Mouse (Mus musculus) lung, postnatal 4 days (tissue): ENCODE results near the gene Fam83e.

ENCODE experiments used
- DNase-seq, 2 experiments: peaks; one replicate each; pipeline ENCODE4 v3.0.0; 2021

The Fam83e gene

DNA sequence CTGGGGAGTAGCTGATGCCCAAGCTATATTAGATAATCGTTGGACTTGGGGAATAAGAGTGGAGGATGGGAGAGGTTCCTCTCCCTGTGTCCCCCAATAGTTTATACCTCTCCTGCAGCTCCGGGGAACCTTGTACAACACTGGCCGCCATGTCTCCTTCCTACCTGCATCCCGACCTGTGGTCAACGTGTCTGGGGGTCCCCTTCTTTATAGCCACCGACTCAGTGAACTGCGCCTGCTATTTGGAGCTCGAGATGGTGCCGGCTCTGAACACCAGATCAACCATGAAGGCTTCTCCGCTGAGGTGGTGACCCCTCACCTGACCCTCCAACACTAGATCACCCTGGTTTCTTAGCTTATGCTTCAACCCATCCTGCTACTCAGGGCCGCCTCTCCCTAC is 18.7 kb upstream of the Fam83e start:
- DNase-seq: no peak

DNA sequence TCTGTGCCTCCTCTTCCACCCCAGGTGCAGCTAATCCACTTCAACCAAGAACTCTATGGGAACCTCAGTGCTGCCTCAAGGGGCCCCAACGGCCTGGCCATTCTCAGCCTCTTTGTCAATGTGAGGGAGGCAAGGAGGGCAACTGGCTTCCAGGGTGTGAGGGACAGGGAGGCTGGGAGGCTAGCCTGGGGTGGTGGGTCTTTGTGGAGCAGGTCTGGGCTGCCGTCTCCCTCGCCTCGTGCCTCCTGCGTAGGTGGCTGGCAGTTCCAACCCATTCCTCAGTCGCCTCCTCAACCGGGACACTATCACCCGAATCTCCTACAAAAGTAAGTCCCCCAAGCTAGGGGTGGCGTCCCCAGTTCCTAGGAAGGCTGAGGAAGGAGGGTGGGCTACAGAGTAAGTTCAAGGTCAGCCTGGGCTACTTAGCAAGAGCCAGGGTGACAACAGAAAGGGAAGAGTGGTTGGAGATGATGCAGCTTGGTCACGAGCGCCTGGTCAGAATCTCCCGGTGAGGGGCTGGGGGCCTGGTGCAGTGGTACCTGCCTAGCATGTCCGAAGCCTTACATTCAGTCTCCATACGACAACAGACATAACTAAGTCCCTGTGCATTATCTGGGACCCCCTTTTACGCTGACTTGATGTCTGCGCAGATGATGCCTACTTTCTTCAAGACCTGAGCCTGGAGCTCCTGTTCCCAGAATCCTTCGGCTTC is 18.0 kb upstream of the Fam83e start:
- DNase-seq: peak; percentile 3 to 25

DNA sequence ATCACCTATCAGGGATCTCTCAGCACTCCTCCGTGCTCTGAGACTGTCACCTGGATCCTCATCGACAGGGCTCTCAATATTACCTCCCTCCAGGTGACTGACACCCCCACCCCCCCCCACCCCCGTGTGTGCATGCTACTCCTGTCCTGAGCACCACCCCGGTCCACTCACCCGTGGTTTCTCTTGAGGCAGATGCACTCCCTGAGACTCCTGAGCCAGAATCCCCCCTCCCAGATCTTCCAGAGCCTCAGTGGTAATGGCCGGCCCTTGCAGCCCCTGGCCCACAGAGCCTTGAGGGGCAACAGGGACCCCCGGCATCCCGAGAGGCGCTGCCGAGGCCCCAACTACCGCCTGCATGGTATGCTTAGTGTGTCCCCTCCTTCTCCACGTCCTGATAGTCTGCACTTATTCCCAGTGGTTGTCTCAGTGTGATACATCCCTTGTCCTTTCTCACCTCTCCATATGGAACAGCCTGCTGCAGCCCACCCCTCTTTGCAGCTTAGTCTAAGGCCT is 17.4 kb upstream of the Fam83e start:
- DNase-seq: peak in 1 of 2 experiments; percentile 12

DNA sequence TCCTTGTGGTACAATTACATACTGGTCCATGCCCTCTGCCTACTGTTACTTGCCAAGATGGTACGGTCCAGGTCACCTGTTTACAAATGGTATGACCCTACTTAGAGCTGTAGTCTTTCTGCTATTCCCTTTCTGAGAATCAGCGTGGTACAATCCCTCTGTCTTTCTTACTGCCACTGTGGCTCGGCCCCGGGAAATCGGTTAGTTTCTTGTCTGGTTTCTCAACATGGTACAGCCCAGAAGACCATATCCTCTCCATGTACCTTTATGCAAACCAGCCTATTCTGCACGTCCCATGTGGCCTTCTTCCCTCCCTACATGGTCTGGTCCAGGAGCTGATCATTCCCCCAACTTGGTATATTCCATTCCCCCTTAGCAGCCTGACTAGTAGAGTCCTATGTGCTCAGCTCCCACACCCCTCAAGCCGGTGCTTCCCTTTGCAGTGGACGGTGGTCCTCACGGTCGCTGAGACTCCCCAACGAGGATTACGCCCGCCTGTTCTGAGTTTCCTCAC is 16.9 kb upstream of the Fam83e start:
- DNase-seq: peak; percentile 71 to 72

DNA sequence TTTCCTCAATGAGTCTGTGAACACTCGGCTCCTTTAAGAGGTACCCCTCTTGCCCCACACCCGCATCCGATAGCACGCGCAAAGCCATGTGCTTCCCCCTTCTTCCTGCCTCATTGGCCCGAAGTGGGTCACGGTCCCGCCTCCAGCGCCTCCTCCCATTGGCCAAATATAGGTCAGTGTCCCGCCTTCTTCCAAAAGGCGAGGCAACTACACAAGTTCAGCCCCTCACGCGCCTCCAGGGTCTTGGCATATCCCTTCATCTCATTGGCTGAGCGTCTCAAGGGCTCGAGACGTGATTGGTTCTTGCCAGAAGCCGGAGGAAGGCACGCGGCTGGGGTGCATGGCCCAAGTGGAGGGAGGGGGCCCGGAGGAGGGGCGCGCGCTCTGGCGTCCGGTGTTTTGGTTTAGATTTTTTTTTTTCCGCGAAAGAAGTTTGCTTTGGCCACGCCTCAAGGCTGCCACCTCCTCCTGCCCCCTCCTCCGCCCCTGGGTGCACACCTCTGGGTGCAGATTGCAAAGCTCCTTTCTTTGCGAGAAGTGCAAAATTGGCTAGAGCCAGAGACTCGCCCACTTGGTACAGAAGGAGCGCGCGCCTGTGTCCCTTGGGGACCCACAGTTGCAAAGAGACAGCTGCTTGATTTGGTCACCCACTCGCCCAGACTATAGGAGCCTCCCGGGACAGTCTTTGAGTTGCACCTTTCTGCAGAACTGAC is 16.1 kb upstream of the Fam83e start, which contains the start of gene Dbp:
Gene Dbp (plus strand): TSS at position 359 of the 713 bp plus-strand sequence.
- peak; percentile 99 to 100 for DNase-seq

DNA sequence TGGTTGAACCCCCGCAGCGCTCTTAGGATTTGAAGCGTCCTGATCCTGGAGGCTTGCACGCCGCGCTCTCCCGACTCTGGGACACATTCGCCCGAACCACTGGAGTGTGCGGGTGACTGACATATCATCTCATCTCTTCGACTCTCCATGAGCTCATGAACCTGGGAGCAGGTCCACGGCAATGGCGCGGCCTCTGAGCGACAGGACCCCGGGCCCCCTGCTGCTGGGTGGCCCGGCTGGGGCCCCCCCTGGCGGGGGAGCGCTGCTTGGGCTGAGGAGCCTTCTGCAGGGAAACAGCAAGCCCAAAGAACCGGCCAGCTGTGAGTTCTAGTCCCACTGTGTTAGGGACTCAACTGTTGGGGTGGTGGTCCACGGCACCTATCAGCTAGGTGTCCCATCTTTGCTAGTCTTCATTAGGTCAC is 15.6 kb upstream of the Fam83e start:
- peak in 1 of 2 experiments; percentile 55 for DNase-seq

DNA sequence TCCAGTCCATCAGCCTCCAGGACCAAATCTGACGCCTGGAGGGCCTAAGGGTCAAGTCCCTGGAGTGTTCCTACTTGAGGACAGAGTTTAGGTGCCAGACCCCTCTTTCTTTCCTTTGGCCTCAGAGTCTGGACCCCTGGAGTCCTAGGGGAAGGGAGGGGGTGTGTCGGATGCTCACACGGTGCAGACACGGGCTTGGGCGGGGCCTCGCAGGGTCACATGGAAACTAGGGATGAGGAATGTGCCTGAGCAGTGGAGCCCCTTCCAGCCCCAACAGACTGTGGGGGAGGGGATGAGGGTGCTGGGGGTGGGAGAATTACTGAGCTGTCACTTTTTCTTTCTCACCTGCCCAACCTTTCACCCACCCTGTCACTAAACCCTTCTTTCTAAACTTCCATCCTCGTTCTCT is 15.1 kb upstream of the Fam83e start:
- DNase-seq: peak; percentile 73 to 81

DNA sequence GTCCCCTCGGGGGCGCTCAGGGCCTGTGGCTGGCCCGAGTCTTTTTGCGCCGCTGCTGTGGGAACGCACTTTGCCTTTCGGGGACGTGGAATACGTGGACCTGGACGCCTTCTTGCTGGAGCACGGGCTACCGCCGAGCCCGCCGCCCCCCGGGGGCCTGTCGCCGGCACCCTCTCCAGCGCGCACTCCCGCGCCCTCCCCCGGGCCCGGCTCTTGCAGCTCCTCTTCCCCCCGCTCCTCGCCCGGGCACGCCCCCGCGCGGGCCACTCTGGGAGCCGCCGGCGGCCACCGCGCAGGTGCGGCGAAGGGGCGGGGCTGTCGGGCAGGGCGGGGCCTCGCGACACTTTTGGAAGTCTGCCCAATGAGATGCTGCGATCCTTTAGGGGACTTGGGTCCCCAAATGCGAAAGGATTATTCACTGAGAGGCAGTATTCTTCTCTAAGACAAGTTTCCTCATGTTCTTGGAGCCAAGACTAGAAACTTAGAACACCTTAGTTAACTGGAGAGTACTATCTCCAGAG is 14.2 kb upstream of the Fam83e start:
- peak; percentile 89 to 93 for DNase-seq

DNA sequence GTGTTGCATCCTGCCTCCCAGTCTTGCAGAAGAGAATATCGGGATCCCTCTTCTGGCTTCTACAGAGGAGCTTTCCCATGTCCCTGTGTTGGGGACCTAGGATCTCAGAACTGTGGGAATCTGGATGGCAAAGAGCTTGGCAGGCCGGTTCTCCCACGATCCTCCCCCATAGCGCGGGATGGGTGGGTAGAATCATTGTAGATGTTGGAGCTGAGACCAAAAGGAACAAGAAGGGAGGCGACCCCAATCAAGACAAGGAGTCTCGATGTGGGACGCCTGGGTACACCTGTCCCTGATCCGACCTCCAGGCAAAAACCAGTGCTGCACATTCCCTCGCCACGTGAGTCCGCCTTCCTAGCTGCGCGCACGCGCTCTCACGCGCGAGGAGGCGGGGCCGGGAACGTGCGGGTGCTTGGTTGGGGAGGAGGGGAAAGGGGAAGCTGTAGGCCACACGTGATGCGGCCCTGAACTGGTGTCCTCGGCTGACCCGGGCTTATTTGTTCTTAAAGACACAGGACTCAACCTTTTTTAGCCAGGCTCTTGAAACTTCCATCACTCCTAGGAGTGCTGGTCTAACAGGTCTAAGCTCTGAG is 13.5 kb upstream of the Fam83e start:
- peak; percentile 96 for DNase-seq

DNA sequence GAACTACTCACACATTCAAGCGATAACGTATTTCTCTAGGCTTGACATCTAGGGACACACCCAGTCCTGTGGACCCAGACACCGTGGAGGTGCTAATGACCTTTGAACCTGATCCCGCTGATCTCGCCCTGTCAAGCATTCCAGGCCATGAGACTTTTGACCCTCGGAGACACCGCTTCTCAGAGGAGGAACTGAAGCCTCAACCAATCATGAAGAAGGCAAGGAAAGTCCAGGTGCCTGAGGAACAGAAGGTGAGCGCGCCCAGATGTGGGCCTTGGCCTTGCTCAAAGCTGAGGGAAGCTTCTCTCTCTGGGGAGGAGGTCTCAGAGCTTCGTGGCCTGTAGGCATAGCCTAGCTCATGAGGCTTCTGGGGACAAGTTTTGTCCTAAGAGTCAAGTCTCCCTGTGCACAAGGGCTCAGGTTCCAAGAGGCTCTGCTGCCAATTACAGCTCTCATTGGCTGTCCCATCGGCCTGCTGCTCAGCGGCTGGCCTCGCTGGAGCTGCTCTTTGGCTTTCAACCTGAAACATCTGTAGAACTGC is 12.7 kb upstream of the Fam83e start:
- DNase-seq: no peak

DNA sequence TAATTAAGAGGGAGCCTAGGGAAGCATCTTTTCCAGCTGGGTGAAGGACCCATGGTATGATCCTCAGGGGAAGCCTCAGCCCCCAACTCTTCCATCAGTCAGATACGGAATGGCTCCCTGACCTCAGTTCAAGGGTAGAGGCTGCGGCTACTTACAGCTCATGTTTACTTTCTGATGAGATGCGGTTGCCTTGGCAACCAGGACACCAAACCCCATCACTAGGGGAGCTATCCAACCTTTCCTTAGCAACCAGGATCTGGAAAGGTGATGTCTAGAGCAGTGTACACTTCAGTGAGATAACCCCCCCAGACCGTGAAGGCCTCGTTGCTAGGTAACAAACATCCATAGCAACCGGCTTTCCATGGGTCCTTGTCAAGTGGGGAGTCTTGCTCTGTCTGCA is 12.0 kb upstream of the Fam83e start:
- DNase-seq: no peak

DNA sequence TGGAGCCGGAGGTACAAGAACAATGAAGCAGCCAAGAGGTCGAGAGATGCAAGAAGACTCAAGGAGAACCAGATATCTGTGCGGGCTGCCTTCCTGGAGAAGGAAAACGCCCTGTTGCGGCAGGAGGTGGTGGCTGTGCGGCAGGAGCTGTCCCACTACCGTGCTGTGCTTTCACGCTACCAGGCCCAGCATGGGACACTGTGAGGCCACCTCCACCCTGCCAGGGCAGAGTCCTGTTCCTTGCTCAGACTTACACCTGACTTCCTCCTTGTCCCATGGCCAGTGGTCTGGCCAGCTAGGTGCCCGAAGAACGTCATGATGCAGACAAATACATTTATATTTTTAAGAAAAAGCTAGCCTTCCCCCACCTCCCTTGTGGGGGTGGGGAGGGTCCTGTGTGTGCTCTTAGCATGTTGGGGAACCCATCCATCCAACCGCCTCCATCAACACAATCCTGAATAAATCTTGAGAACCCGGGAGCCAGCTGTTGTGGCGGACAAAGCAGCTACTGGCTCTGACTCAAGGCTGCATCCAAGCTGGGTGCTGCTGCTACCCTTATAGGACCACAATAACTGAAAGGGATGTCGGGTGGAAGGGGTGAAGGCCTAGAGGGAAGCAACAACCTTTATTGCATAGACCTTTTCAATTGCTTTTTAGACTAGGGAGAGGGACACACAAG is 11.2 kb upstream of the Fam83e start:
- peak in 1 of 2 experiments; percentile 4 for DNase-seq

DNA sequence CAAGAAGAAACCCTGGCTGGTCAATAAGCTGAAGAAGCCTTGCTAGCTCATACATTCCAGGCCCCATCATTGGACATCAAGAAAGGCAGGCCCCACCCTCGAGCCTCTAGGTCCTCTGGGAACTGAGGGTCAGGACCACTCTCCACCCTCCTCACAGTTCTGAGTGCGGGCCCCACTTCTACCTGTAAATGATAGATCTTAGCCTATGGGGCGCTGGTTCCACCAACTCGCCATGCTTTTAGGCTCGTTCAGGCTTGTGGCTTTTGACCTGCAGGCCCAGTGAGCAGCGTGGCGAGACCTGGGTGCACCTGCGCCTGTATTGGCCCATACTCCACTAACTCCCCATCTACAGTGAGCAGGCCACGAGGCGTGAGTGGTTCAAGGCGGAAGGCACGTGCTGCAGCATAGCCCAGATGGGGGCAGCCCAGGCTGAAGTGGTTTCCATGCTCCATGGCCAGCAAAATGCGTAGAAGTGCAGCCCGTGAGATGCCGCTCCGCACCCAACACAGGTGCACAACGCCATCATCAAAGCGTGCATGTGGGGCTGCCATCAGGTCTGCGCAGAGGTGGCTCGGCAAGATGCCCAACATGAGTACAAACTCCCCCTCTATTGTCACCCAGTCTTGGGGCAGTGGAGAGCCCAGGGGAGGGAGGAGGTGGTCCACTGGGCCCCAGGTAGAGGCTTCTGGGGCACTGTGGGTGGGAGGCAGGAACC is 10.4 kb upstream of the Fam83e start:
- peak in 1 of 2 experiments; percentile 31 for DNase-seq

DNA sequence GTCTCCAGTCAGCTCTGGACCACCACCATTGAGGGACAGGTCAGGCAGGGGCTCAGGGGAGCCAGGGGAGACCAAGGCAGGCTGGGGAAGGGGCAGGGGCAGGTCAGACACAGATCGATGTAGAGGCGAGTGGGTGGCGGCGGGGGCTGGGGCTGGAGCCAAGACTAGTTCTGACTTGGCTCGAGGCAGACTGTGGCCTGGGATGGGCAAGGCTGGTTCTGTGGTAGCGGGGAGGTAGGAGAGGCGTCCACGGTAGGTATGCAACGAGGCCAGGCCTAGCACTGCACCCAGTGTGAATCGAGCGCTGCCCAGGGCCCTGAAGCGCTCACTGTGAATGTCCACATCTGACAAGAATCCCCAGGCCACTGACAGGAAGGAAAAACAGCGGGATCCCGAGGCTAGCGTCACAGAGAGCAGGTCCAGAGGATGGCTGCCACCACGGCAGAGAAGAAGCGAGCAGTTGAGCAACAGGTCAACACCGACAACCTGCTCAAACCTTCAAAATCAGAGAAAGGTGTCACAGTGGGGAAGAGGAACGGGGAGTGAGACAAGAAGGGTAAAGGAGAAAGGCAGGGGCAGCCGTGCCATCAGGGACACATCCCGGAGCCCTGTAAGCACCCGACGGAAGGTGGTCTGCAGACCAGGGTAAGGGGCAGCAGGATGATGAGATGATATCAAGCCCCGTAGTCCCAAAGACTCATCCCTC is 9.5 kb upstream of the Fam83e start:
- DNase-seq: peak in 1 of 2 experiments; percentile 23

DNA sequence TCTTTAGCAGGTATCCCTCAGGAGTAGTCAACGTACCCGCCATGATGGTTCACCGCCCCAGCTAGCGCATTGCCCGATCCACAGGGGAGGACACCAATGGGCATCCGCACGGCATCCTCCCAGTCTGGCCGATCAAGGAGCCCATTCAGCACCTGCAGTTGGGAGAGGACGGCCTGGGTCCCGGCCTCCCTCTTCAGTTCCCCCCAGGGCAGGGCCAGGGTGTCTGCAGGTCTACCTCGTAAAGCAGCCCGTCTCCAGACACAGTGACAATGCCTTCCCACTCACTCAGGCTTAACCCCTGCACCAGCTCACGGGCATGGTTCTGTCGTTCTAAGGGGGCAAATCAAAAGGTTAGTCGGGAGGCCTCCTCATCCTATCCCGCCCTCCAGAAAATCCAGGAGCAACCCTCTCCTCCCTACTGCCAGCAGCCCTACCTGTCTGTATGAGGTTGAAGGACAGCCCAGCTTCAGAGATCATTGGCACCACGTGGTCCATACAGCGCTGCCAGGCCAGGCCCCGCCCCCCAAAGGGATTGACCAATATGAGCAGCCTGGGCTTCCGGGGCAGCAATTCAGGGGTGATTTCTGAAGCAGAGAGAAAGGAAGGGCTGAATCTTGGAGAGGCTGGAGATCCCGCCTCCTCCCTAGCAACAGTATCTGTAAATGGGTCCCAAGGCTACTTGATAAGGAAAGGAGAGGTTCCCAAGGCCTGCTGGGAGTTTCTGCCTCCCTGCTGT is 8.8 kb upstream of the Fam83e start:
- peak; percentile 73 to 86 for DNase-seq

DNA sequence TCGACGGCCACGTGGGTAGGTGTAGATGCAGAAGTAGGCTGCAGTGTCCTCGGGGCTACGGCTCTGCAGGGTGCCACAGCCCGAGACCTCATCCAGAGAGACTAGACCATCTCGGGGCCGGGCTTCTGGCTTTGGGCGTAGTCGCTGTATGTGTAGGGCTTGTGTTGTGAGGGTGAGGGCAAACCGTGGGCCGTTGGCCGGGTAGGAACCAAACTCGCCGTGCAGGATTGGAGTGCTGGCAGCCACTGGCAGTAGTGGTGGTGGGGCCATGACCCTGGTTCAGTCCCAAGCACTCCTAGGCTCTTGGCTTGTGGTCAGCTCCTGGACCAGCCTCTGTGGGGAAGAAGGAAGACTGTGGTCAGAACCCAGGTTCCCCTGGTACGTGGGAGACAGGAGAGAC is 7.6 kb upstream of the Fam83e start:
- peak in 1 of 2 experiments; percentile 32 for DNase-seq

DNA sequence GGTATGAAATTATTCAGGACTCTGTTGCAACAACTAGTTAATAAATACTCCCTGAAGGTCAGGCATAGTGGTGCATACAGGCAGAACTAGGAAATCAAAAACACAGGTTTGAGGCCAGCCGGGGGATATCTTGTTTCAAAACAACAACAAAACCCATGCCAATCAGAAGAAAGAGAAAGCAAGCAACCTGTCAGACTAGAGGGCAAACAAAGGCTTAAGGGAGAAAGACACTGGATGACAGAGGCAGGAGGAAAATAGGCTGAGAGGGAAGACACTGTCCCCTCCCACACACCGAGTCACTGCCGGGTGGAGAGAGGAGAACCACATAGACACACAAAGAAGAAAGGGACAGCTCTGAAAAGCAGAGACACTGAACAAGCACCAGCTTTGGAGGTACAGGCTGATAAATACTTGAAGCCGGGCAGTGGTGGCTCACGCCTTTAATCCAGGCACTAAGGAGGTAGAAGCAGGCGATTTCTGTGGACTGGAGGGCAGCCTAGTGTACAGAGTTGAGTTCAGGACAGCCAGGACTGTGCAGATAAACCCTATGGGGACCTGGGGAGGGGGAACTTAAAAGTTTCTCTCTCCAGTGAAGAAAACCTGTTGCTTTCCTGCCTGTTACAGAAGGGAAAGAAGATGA is 7.0 kb upstream of the Fam83e start:
- no peak for DNase-seq

DNA sequence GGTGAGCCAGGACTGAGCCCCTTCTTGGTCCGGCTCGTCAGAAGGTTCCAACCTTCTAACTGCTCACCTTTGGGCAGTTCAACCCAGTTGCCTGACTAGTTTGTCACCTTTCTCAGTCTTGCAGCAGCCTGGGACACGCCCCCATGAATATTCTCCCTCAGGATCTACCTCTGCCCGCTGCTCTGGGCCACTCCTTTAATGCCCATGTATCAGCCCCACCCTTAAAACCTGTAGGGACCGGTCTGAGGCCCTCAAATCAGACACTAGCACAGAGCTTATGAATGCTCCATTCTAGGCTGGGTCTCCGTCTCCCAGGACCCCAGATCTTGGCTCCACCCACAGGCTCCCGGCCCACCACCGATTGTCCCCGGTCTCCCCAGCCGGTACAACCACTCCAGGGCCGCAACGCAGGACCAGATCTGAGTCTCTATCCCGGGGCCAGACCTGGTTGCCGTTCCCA is 6.4 kb upstream of the Fam83e start:
- peak in 1 of 2 experiments; percentile 54 for DNase-seq

DNA sequence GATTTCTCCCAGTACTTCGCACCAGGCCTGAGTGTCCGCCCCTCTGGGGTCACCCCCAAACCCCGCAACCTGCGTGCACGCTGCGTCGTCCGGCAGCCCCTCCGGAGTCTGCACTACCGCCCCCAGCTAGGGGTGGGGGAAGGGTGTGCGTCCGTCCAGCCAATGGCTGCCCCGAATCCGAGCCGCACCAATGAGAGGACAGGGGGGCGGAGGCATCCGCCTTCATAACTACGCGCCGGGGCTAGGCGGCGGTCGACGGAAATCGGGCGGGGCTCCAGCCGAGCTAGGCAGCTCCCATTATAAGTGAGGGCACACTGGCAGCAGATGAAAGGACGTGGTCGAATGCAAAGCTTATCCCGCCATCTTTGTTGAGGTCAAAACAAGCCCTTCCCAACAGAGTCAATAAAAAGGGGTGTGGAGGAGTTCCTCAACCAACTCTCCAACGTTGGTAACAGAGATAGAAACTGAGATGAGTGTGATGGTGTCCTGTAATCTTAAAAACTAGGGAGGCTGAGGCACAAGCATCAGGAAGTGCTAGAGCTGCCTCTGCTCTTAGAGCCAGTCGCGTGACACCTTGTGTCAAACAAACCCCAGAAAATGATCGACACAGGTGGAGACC is 5.8 kb upstream of the Fam83e start, which contains the start of gene Rpl18:
Gene Rpl18 (plus strand): TSS at position 368 of the 619 bp plus-strand sequence.
- peak; percentile 98 to 99 for DNase-seq
